Mouse (Mus musculus) heart, adult 8-10 months (tissue): ENCODE measurements around the gene Tomm20. TPM values are rescaled to one million over a fixed set of nuclear protein-coding genes. Genes with fewer than 3 reads are reported as not detected.
A peak's percentile ranks its signal among the peaks of the same experiment; 100 is the strongest.
"Not testable (repeated sequence)": the region's sequence is repeated elsewhere in the genome, so short reads cannot be mapped to it uniquely, and the experiment has no call there.

ENCODE experiments used
- DNase-seq: peaks from one replicate; pipeline ENCODE4 v3.0.0; 2022; ENCODE audit warnings: low spot score
- total RNA-seq, 4 experiments: library from RNA; stranded (reverse); gene quantifications; 2 replicates each; pipeline ENCODE4 v1.2.4; 2022

Tomm20 gene
- total RNA-seq, 4 experiments from 2014 or later = 82.0 to 104 (median 91.0) TPM

GRCm38 (mm10) chr8:126918356-126918755, 27.3 kb downstream of the Tomm20 start:
- DNase-seq = no peak

- peak; percentile 61 for DNase-seq
Observed at GRCm38 (mm10) chr8:126917179-126917905, 28.3 kb downstream of the Tomm20 start.

GRCm38 (mm10) chr8:126916611-126917010, 29.0 kb downstream of the Tomm20 start:
- no peak for DNase-seq

GRCm38 (mm10) chr8:126914609-126915375, 30.9 kb downstream of the Tomm20 start:
- peak; percentile 53 for DNase-seq

- DNase-seq = not testable (repeated sequence)
Observed at GRCm38 (mm10) chr8:126914107-126914490, 31.5 kb downstream of the Tomm20 start.

- peak; percentile 73 for DNase-seq
Observed at GRCm38 (mm10) chr8:126913241-126914106, 32.2 kb downstream of the Tomm20 start.

GRCm38 (mm10) chr8:126909371-126909802, 36.3 kb downstream of the Tomm20 start:
- no peak for DNase-seq

- DNase-seq = peak; percentile 40
Observed at GRCm38 (mm10) chr8:126908805-126909204, 36.8 kb downstream of the Tomm20 start.

- DNase-seq = no peak
Observed at GRCm38 (mm10) chr8:126907968-126908367, 37.7 kb downstream of the Tomm20 start.

- no peak for DNase-seq
Observed at GRCm38 (mm10) chr8:126907374-126907773, 38.3 kb downstream of the Tomm20 start.

- DNase-seq = no peak
Observed at GRCm38 (mm10) chr8:126905387-126905786, 40.3 kb downstream of the Tomm20 start.

- no peak for DNase-seq
Observed at GRCm38 (mm10) chr8:126903927-126904326, 41.7 kb downstream of the Tomm20 start.

- DNase-seq = no peak
Observed at GRCm38 (mm10) chr8:126903224-126903895, 42.3 kb downstream of the Tomm20 start.

GRCm38 (mm10) chr8:126901612-126902011, 44.0 kb downstream of the Tomm20 start:
- no peak for DNase-seq

- DNase-seq = no peak
Observed at GRCm38 (mm10) chr8:126901049-126901448, 44.6 kb downstream of the Tomm20 start.

- DNase-seq = no peak
Observed at GRCm38 (mm10) chr8:126895133-126895532, 50.5 kb downstream of the Tomm20 start.

- no peak for DNase-seq
Observed at GRCm38 (mm10) chr8:126887639-126888006, 58.0 kb downstream of the Tomm20 start.

- peak; percentile 87 for DNase-seq
Observed at GRCm38 (mm10) chr8:126886741-126887638, 58.7 kb downstream of the Tomm20 start.

GRCm38 (mm10) chr8:126885554-126886485, 59.8 kb downstream of the Tomm20 start:
- DNase-seq = no peak
